Mouse (Mus musculus) megakaryocyte, embryonic 14.5 days (primary cell): ENCODE data around the gene Adamts4.

Experiments used
- FLI1 ChIP-seq: IDR thresholded peaks from 2 replicates; pipeline ENCODE4 v1.6.1; 2012; ENCODE audit warnings: low read length, inconsistent platforms, mixed read lengths
- GATA1 ChIP-seq: IDR thresholded peaks from 3 replicates; pipeline ENCODE4 v1.6.1; 2012; ENCODE audit warnings: mixed read lengths, low read length, inconsistent platforms, borderline replicate concordance

DNA sequence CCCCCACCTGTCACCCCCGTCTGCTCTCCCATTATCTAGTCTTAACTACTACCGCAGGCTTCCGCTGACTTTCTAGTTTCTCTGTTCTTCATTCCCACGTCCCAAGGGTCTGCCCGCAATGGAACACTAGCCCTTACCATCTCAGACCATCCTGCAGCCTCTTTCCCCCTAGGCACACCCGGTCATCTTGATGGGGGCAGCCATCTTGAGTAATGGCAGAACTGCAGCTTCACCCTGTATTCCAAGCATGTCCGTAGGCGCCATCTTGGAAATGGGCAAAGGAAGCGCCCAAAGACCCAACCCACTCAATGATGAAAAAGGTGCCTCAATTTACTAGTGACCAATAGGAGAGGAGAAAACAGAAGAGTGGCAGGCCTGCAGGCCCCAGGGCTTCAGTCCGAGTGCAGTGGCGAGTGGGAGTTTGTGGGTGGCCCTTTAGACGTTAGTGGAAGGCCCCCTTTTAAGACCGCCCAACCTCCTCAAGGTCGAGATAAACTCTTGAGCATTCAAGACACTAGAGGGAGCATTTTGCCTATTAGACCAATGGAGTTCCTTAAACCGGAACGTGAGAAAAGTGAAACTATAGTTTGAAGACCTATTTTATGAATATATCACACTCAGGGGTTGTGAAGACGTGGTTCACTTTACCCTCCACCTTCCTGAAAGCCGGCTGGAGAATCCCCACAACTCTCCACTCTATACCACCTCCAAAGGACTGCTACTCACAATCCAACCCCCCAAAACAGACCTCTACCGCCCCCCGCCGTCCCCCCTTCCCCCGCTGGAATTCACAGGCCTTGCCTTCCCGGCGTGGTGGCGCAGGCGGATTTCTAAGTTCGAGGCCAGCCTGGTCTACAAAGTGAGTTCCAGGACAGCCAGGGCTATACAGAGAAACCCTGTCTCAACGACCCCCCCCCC is 27.7 kb upstream of the Adamts4 start, which contains the start of gene Tomm40l:
- TF ChIP-seq GATA1 (no peak), FLI1 (no peak)
